In the genomic region with DNA sequence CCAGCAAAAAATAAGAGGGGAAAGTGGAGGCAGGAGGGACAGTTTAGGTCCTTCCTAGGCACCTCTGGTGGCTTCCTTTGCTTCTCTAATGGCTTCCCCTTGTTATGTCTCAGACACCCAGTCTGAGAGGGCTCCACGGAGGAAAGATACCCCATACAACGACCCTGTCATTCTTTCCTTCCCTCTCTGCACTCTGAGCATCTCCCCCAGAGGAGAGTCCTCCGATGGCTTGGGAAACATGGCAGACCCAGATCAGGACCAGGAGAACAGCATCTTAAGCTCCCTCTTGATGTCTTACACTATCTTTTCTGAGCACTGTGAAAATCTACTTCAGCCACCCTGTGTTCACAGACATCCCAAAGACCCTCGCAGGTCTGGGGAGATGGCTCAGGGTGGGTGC, we compare ENCODE assay signal across 24 mouse cellular contexts. TPM values are rescaled to one million over a fixed set of nuclear protein-coding genes. Genes with fewer than 3 reads are reported as not detected.
DNase-seq lines count a peak whose midpoint lies in the region; ATAC-seq lines count a peak whose summit lies in the region.
"Had no signal": no experiment of that assay in that cellular context is flagged by ENCODE, and none has a peak within 500 bp of the region (broad histone marks: within the 10 kb centered on the region; RNA-seq: fewer than 3 reads in every experiment).

No protein-coding gene starts in this region.

- no peaks in the 10 kb centered on the region for H3K27me3 ChIP-seq in heart, embryonic 10.5 days (ENCODE audit: insufficient read depth, poor library complexity, severe bottlenecking)
- H3K27me3 ChIP-seq in heart, embryonic 11.5 days (ENCODE audit: control insufficient read depth, insufficient read depth, low read length): no peaks in the 10 kb centered on the region
- no peaks in the 10 kb centered on the region for H3K27me3 ChIP-seq in midbrain, embryonic 11.5 days (ENCODE audit: control insufficient read depth, insufficient read depth, low read length)
- no peaks in the 10 kb centered on the region for H3K27me3 ChIP-seq in midbrain, embryonic 16.5 days (ENCODE audit: control insufficient read depth, insufficient read depth, low read depth, low read length)
- no peaks in the 10 kb centered on the region for H3K27me3 ChIP-seq in forebrain, embryonic 15.5 days
- H3K27me3 ChIP-seq: heart, embryonic 12.5 days had no signal

- no peak overlapping the region for H3K9ac ChIP-seq in heart, embryonic 11.5 days (ENCODE audit: low read depth, low read length)
- H3K9ac ChIP-seq in midbrain, embryonic 11.5 days (ENCODE audit: low read length): peak overlapping the region; percentile 61; the same call in 1 of the 2 replicates
- H3K9ac ChIP-seq in midbrain, embryonic 16.5 days (ENCODE audit: low read depth, low read length): no peak overlapping the region
- no peak overlapping the region for H3K9ac ChIP-seq in forebrain, embryonic 15.5 days (replicated peaks)

- H3K9me3 ChIP-seq in heart, embryonic 10.5 days: no peaks in the 10 kb centered on the region
- H3K9me3 ChIP-seq in heart, embryonic 11.5 days (replicated peaks; ENCODE audit: control insufficient read depth, low read length): no peaks in the 10 kb centered on the region
- H3K9me3 ChIP-seq in midbrain, embryonic 11.5 days (ENCODE audit: control insufficient read depth, low read length): no peaks in the 10 kb centered on the region
- no peaks in the 10 kb centered on the region for H3K9me3 ChIP-seq in midbrain, embryonic 16.5 days (replicated peaks; ENCODE audit: control insufficient read depth, low read length, poor library complexity, severe bottlenecking)
- no peaks in the 10 kb centered on the region for H3K9me3 ChIP-seq in forebrain, embryonic 15.5 days
- H3K9me3 ChIP-seq: heart, embryonic 12.5 days had no signal

- H3K4me2 ChIP-seq in heart, embryonic 11.5 days: no peak overlapping the region
- peak overlapping the region; percentile 46 for H3K4me2 ChIP-seq in midbrain, embryonic 11.5 days
- no peak overlapping the region for H3K4me2 ChIP-seq in midbrain, embryonic 16.5 days (ENCODE audit: low read length)
- no peak overlapping the region for H3K4me2 ChIP-seq in forebrain, embryonic 15.5 days (replicated peaks)

- no peak for DNase-seq in heart, embryonic 10.5 days (ENCODE audit: low spot score)
- peak; percentile 91 for DNase-seq in midbrain, embryonic 11.5 days (ENCODE audit: low spot score, missing footprints)
- no peak for DNase-seq in adrenal gland, adult 18-20 months (ENCODE audit: low spot score in 2 of 2)
- DNase-seq in urinary bladder, adult 2 months (ENCODE audit: low spot score): no peak
- DNase-seq: cerebellum, adult 11 months; cerebellum, postnatal 25 days; gastrocnemius, postnatal 14 days; kidney, adult 18-20 months; lung, adult 2 months; right cerebral cortex, adult 18-20 months; spleen, adult 18-20 months; thymus, postnatal 14 days had no signal

- ATAC-seq in heart, embryonic 11.5 days (replicated peaks; ENCODE audit: insufficient number of reproducible peaks, low FRiP score, low TSS enrichment): no peak
- no peak for ATAC-seq in midbrain, embryonic 11.5 days (ENCODE audit: low FRiP score)
- no peak for ATAC-seq in midbrain, embryonic 16.5 days
- no peak for ATAC-seq in forebrain, embryonic 15.5 days (replicated peaks)
- no peak for ATAC-seq in inflammation-experienced regulatory T-cells, adult 6 months
- ATAC-seq: activated CD4-positive, CD25-positive, alpha-beta regulatory T cell, adult 4 months had no signal

- peaks cover 58% of the 10 kb centered on the region for H3K4me1 ChIP-seq in heart, embryonic 10.5 days
- peaks cover 31% of the 10 kb centered on the region for H3K4me1 ChIP-seq in heart, embryonic 11.5 days (ENCODE audit: control insufficient read depth, insufficient read depth, low read length)
- H3K4me1 ChIP-seq in midbrain, embryonic 11.5 days (ENCODE audit: control insufficient read depth, insufficient read depth, low read length): peaks cover 65% of the 10 kb centered on the region
- H3K4me1 ChIP-seq in midbrain, embryonic 16.5 days (ENCODE audit: control insufficient read depth, insufficient read depth, low read length): peaks cover 32% of the 10 kb centered on the region
- peaks cover 46% of the 10 kb centered on the region for H3K4me1 ChIP-seq in forebrain, embryonic 15.5 days

- WGBS in heart, embryonic 10.5 days: 19% methylated on average over 4 of the region's 4 CpGs
- 36% methylated on average over 4 of the region's 4 CpGs for WGBS in heart, embryonic 11.5 days (ENCODE audit: insufficient replicate concordance)
- WGBS in midbrain, embryonic 11.5 days: 4% methylated on average over 4 of the region's 4 CpGs
- WGBS in midbrain, embryonic 16.5 days: 15% methylated on average over 4 of the region's 4 CpGs
- 22% methylated on average over 4 of the region's 4 CpGs for WGBS in forebrain, embryonic 15.5 days

- peak overlapping the region; percentile 12; the same call in 1 of the 2 replicates for H3K4me3 ChIP-seq in heart, embryonic 10.5 days
- no peak overlapping the region for H3K4me3 ChIP-seq in heart, embryonic 11.5 days (ENCODE audit: low read depth, low read length)
- H3K4me3 ChIP-seq in midbrain, embryonic 11.5 days (ENCODE audit: low read depth, low read length): no peak overlapping the region
- no peak overlapping the region for H3K4me3 ChIP-seq in midbrain, embryonic 16.5 days (ENCODE audit: low read depth, low read length)
- no peak overlapping the region for H3K4me3 ChIP-seq in forebrain, embryonic 15.5 days
- H3K4me3 ChIP-seq: heart, embryonic 12.5 days; myocyte had no signal

- H3K27ac ChIP-seq in heart, embryonic 10.5 days: peak overlapping the region; percentile 89
- no peak overlapping the region for H3K27ac ChIP-seq in heart, embryonic 11.5 days (ENCODE audit: low read depth, low read length)
- H3K27ac ChIP-seq in midbrain, embryonic 11.5 days (ENCODE audit: low read depth, low read length): peak overlapping the region; percentile 94
- H3K27ac ChIP-seq in midbrain, embryonic 16.5 days (ENCODE audit: low read length): no peak overlapping the region
- peak overlapping the region; percentile 90 for H3K27ac ChIP-seq in forebrain, embryonic 15.5 days (replicated peaks)

- H3K36me3 ChIP-seq in heart, embryonic 10.5 days: no peaks in the 10 kb centered on the region
- H3K36me3 ChIP-seq in heart, embryonic 11.5 days (ENCODE audit: control insufficient read depth, insufficient read depth, low read length): no peaks in the 10 kb centered on the region
- H3K36me3 ChIP-seq in midbrain, embryonic 11.5 days (ENCODE audit: control insufficient read depth, insufficient read depth, low read length): no peaks in the 10 kb centered on the region
- no peaks in the 10 kb centered on the region for H3K36me3 ChIP-seq in midbrain, embryonic 16.5 days (ENCODE audit: control insufficient read depth, insufficient read depth, low read length)
- no peaks in the 10 kb centered on the region for H3K36me3 ChIP-seq in forebrain, embryonic 15.5 days
- H3K36me3 ChIP-seq: heart, embryonic 12.5 days had no signal

RNA-seq across cellular contexts. Expression of gene Cpa5, which starts 4.9 kb away (rescaled TPM):
- polyA plus RNA-seq in heart, embryonic 10.5 days (2016; fragmentation: Nextera tagmentation; extraction: Ambion mirVana): 0.97 and 2.1 TPM in 2 replicates
- polyA plus RNA-seq in heart, embryonic 11.5 days (2014; fragmentation: Nextera tagmentation; extraction: Ambion mirVana): 1.4 and 2.7 TPM in 2 replicates
- polyA plus RNA-seq in midbrain, embryonic 11.5 days (2014; fragmentation: Nextera tagmentation; extraction: Ambion mirVana): 0.25 and 0.46 TPM in 2 replicates
- polyA plus RNA-seq in midbrain, embryonic 16.5 days (2015; fragmentation: Nextera tagmentation; extraction: Ambion mirVana): not detected in 2 replicates
- polyA plus RNA-seq in forebrain, embryonic 15.5 days (2015; fragmentation: Nextera tagmentation; extraction: Ambion mirVana): 0.13 TPM in 1 of 2 replicates, not detected in the other
- polyA plus RNA-seq in inflammation-experienced regulatory T-cells, adult 6 months (2017; shearing (Covaris generic)): not detected
- not detected for total RNA-seq in adrenal gland, adult 18-20 months (2021)
- 0.03 TPM in 1 of 2 replicates, not detected in the other for polyA plus RNA-seq in urinary bladder, adult 2 months (2012; rRNA removed)
- total RNA-seq: hematopoietic stem cell, adult 5-6 weeks; layer of hippocampus, adult 18-20 months; left cerebral cortex, adult 8-10 months; liver, adult 2 months had no signal
- polyA plus RNA-seq: activated CD4-positive, CD25-positive, alpha-beta regulatory T cell, adult 4 months; frontal cortex, adult 2 months; liver, adult 2 months; lung, adult 2 months; myocyte had no signal

RNA-seq across cellular contexts. Expression of gene Cpa1, which starts 23.3 kb away (rescaled TPM):
- 3.9 and 4.3 TPM in 2 replicates for polyA plus RNA-seq in heart, embryonic 10.5 days (2016; fragmentation: Nextera tagmentation; extraction: Ambion mirVana)
- polyA plus RNA-seq in heart, embryonic 11.5 days (2014; fragmentation: Nextera tagmentation; extraction: Ambion mirVana): 2.4 and 2.5 TPM in 2 replicates
- 0.08 TPM in 1 of 2 replicates, not detected in the other for polyA plus RNA-seq in midbrain, embryonic 11.5 days (2014; fragmentation: Nextera tagmentation; extraction: Ambion mirVana)
- 0.90 and 0.91 TPM in 2 replicates for polyA plus RNA-seq in midbrain, embryonic 16.5 days (2015; fragmentation: Nextera tagmentation; extraction: Ambion mirVana)
- 0.48 and 0.61 TPM in 2 replicates for polyA plus RNA-seq in forebrain, embryonic 15.5 days (2015; fragmentation: Nextera tagmentation; extraction: Ambion mirVana)
- polyA plus RNA-seq in inflammation-experienced regulatory T-cells, adult 6 months (2017; shearing (Covaris generic)): not detected
- total RNA-seq in adrenal gland, adult 18-20 months (2021): not detected
- 0.15 and 0.47 TPM in 2 replicates for polyA plus RNA-seq in urinary bladder, adult 2 months (2012; rRNA removed)
- total RNA-seq: gastrocnemius, postnatal 14 days; hematopoietic stem cell, adult 5-6 weeks; layer of hippocampus, adult 18-20 months; left cerebral cortex, adult 8-10 months had no signal
- polyA plus RNA-seq: activated CD4-positive, CD25-positive, alpha-beta regulatory T cell, adult 4 months; frontal cortex, adult 2 months had no signal

RNA-seq across cellular contexts. Expression of gene Cpa4, which starts 47.6 kb away (rescaled TPM):
- 1.2 and 1.7 TPM in 2 replicates for polyA plus RNA-seq in heart, embryonic 10.5 days (2016; fragmentation: Nextera tagmentation; extraction: Ambion mirVana)
- 2.4 TPM in 2 replicates for polyA plus RNA-seq in heart, embryonic 11.5 days (2014; fragmentation: Nextera tagmentation; extraction: Ambion mirVana)
- 2.1 and 2.2 TPM in 2 replicates for polyA plus RNA-seq in midbrain, embryonic 11.5 days (2014; fragmentation: Nextera tagmentation; extraction: Ambion mirVana)
- 1.0 and 1.4 TPM in 2 replicates for polyA plus RNA-seq in midbrain, embryonic 16.5 days (2015; fragmentation: Nextera tagmentation; extraction: Ambion mirVana)
- polyA plus RNA-seq in forebrain, embryonic 15.5 days (2015; fragmentation: Nextera tagmentation; extraction: Ambion mirVana): 1.9 and 2.0 TPM in 2 replicates
- polyA plus RNA-seq in inflammation-experienced regulatory T-cells, adult 6 months (2017; shearing (Covaris generic)): not detected
- total RNA-seq in adrenal gland, adult 18-20 months (2021): 1 to 10 TPM; 1.4 to 1.7 TPM
- polyA plus RNA-seq in urinary bladder, adult 2 months (2012; rRNA removed): not detected in 2 replicates
- total RNA-seq: hematopoietic stem cell, adult 5-6 weeks; layer of hippocampus, adult 18-20 months; liver, adult 2 months had no signal
- polyA plus RNA-seq: liver, adult 2 months had no signal

Comparison
In these comparisons a context has a peak if more than half of its experiments do, and no peak if none do; other contexts are left out.
1. H3K27ac ChIP-seq: peak in heart, embryonic 10.5 days (single experiment), midbrain, embryonic 11.5 days (single experiment) and forebrain, embryonic 15.5 days (single experiment); none in heart, embryonic 11.5 days (single experiment) and midbrain, embryonic 16.5 days (single experiment).